16 mouse cellular contexts compared by ENCODE assay signal in the genomic region with DNA sequence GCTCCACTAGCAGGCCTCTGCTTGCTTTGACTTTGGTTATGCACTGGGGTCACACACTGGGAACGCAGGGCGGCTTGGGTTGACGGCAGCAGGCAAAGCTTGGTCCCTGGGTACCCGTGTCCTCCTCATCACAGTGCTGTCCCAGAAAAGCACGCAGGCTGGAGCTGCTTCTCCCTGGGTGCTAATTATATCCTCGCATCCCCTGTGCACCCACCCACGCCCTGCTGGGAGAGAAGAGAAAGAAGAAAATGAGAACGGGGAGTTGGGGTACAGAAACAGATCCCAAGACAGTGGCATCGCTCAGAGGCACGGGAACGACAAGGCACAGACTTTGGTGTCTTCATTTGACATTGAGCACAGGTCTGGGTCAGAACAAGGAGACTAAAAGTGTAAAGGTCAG. TPM values are rescaled to one million over a fixed set of nuclear protein-coding genes. Genes with fewer than 3 reads are reported as not detected.
DNase-seq lines count a peak whose midpoint lies in the region; ATAC-seq lines count a peak whose summit lies in the region.
"Had no signal": no experiment of that assay in that cellular context is flagged by ENCODE, and none has a peak within 500 bp of the region (broad histone marks: within the 10 kb centered on the region; RNA-seq: fewer than 3 reads in every experiment).

No protein-coding gene starts in this region.

- intact Hi-C loops in left cerebral cortex, postnatal 25 days (cut with DNase I), result loop anchor here (5.0 kb wide), 1 partner anchor 273 kb away; the partner anchor contains the start of gene 2310022B05Rik

- ATAC-seq in CD4-positive, CD25-positive, alpha-beta regulatory T cell, adult 4 months, result no peak
- ATAC-seq: intestine, postnatal 0 days; liver, postnatal 0 days had no signal

- DNase-seq in frontal cortex, postnatal 14 days (ENCODE audit: low spot score in 2 of 2), result peak; percentile 63 to 74
- peak; percentile 91 for DNase-seq in layer of hippocampus, adult 9-11 months
- peak; percentile 80 to 97 for DNase-seq in left cerebral cortex, postnatal 25 days (ENCODE audit: low spot score in 2 of 2)
- peak; percentile 27 for DNase-seq in right cerebral cortex, postnatal 4 days
- no peak for DNase-seq in spleen, postnatal 10 days (ENCODE audit: low spot score in 2 of 2)
- no peak for DNase-seq in thymus, postnatal 10 days (ENCODE audit: low spot score in 2 of 2)
- DNase-seq: adrenal gland, postnatal 10 days; cerebellum, postnatal 25 days; gastrocnemius, adult 2 months; heart, adult 2 months; heart, postnatal 10 days; liver, postnatal 0 days; lung, postnatal 36 days had no signal

RNA-seq across cellular contexts. Expression of gene Pgbd5, which starts 50.0 kb away (rescaled TPM):
- total RNA-seq in left cerebral cortex, postnatal 25 days (2021), result 100 to 1,000 TPM; 210 to 228 TPM
- not detected for polyA plus RNA-seq in CD4-positive, CD25-positive, alpha-beta regulatory T cell, adult 4 months (2017; shearing (Covaris generic))
- total RNA-seq: monocyte, adult 5-6 weeks had no signal

Comparison
In these comparisons a context has a peak if more than half of its experiments do, and no peak if none do; other contexts are left out.
1. DNase-seq: peak in frontal cortex, postnatal 14 days (2 of 2), layer of hippocampus, adult 9-11 months (single experiment), left cerebral cortex, postnatal 25 days (2 of 2) and right cerebral cortex, postnatal 4 days (single experiment); none in spleen, postnatal 10 days (0 of 2) and thymus, postnatal 10 days (0 of 2).